Mouse (Mus musculus) heart, embryonic 16.5 days (tissue): ENCODE measurements around the gene Runx1. TPM values are rescaled to one million over a fixed set of nuclear protein-coding genes. Genes with fewer than 3 reads are reported as not detected.

ENCODE experiments used
- ATAC-seq: fragments of 200-750 bp; cut with Nextera tagmentation; replicated peaks from 2 replicates; pipeline ENCODE4 v1.8.0; 2017; ENCODE audit warnings: moderate number of reproducible peaks; ENCODE audit not compliant: insufficient read depth, low FRiP score; ENCODE audit errors: extremely low read depth
- H3K27ac ChIP-seq: fragments of 300-500 bp; sonication (generic); 2 replicates; pipeline ENCODE4 v1.5.1; 2014; ENCODE audit warnings: mild to moderate bottlenecking, low read length, control low read depth, moderate library complexity
- H3K27me3 ChIP-seq: fragments of 300-500 bp; sonication (generic); 2 replicates; pipeline ENCODE4 v1.6.1; 2014; ENCODE audit warnings: low read length, mixed read lengths; ENCODE audit not compliant: control insufficient read depth, insufficient read depth
- H3K36me3 ChIP-seq: fragments of 300-500 bp; sonication (generic); 2 replicates; pipeline ENCODE4 v1.6.1; 2014; ENCODE audit not compliant: control insufficient read depth, insufficient read depth
- H3K4me1 ChIP-seq: fragments of 300-500 bp; sonication (generic); 2 replicates; pipeline ENCODE4 v1.6.1; 2014; ENCODE audit warnings: low read length, mixed read lengths; ENCODE audit not compliant: control insufficient read depth, insufficient read depth
- H3K4me2 ChIP-seq: fragments of 300-500 bp; sonication (generic); 2 replicates; pipeline ENCODE4 v1.6.1; 2014; ENCODE audit warnings: low read depth, mild to moderate bottlenecking, control low read depth, low read length
- H3K4me3 ChIP-seq: fragments of 300-500 bp; sonication (generic); 2 replicates; pipeline ENCODE4 v1.5.1; 2014; ENCODE audit warnings: mild to moderate bottlenecking, control low read depth, low read length
- H3K9ac ChIP-seq: fragments of 300-500 bp; sonication (generic); 2 replicates; pipeline ENCODE4 v1.6.1; 2014; ENCODE audit warnings: low read length, control low read depth
- H3K9me3 ChIP-seq: fragments of 300-500 bp; sonication (generic); replicated peaks from 2 replicates; pipeline ENCODE4 v1.6.1; 2016; ENCODE audit warnings: low read length; ENCODE audit not compliant: control insufficient read depth
- WGBS: fragments of 180-500 bp; shearing (Covaris S2); extraction: QIAGEN DNeasy Blood & Tissue Kit; methylation state at CpG from one replicate; pipeline ENCODE4 v1.1.7; 2014; 5-methylcytosine and 5-hydroxymethylcytosine counted together
- polyA plus RNA-seq: library from polyadenylated mRNA; unstranded; fragments of >200 nt; fragmentation: Nextera tagmentation; extraction: Ambion mirVana; gene quantifications from 2 replicates; pipeline ENCODE4 v1.2.1, GENCODE M21; 2015

Runx1 gene
- polyA plus RNA-seq, 1 experiment from 2014 or later = 11.0 TPM

DNA sequence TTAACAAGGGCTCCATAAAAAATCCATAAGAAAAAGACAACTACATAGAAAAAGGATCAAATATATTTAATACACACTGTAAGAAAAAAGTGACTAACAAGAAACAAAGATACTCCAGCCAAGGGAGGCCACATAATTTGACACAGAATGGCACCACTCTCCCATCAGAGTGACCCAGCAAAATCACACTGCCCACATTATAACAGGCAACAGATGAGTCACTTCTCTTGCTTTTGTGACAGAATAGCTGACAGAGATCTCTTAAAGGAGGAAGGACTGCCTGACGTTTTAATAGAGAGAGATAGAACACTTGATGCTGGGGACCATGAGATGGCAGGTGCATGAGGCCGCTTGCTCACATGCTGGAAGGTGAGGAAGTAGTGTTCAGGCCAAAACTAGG lies 35.6 kb upstream of the Runx1 start:
- Histone ChIP-seq H3K4me2 (no peak overlapping the region), H3K4me1 (no peaks in the 10 kb centered on the region), H3K4me3 (no peak overlapping the region), H3K9ac (no peak overlapping the region), H3K9me3 (no peaks in the 10 kb centered on the region), H3K36me3 (no peaks in the 10 kb centered on the region), H3K27me3 (peaks cover 2% of the 10 kb centered on the region; the same call in 1 of the 2 replicates), H3K27ac (no peak overlapping the region)
- 65% methylated on average over 2 of the region's 2 CpGs for WGBS
- ATAC-seq = no peak

DNA sequence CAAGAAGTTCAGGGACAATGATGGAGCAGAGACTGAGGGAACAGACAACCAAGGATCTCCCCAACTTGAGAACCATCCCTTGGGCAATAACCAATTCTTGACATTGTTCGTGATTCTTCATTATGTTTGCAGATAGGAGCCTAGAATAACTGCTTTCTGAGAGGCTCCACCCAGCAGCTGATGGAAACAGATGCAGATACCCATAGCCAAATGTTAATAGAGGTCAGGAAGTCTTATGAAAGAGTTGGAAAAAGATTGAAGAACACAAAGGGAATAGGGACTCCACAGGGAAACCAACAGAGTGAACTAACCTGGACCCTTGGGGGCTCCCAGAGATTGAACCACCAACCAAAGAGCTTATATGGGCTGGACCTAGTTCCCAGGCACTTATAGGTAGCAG lies 34.7 kb upstream of the Runx1 start:
- Histone ChIP-seq H3K4me2 (no peak overlapping the region), H3K27me3 (peaks cover 2% of the 10 kb centered on the region; the same call in 1 of the 2 replicates), H3K4me1 (no peaks in the 10 kb centered on the region), H3K9me3 (no peaks in the 10 kb centered on the region), H3K27ac (no peak overlapping the region), H3K4me3 (no peak overlapping the region), H3K36me3 (no peaks in the 10 kb centered on the region), H3K9ac (no peak overlapping the region)
- WGBS = 79% methylated on average over 1 of the region's 1 CpGs
- ATAC-seq = no peak

DNA sequence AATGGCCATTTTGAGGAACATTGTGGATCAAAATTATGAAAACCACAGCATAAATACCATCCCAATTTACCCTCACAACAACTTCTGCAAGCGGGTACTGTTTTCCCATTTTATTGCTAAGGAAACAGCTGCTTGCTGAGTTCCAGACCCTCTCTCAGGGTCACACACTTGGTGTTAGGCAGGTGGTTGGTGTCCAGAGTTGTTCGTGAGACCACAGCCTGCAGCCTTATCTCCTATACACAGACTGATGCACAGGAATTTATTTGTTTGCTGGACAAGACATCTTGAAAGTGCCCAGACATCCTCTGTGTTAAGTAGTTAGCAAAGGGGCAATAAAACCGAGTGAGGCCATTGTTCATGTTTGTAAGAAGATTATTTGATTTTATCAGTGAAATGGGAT lies 30.8 kb upstream of the Runx1 start:
- Histone ChIP-seq H3K27ac (no peak overlapping the region), H3K36me3 (no peaks in the 10 kb centered on the region), H3K4me1 (no peaks in the 10 kb centered on the region), H3K9ac (no peak overlapping the region), H3K27me3 (peaks cover 14% of the 10 kb centered on the region), H3K4me3 (no peak overlapping the region), H3K4me2 (no peak overlapping the region), H3K9me3 (no peaks in the 10 kb centered on the region)
- WGBS = 56% methylated on average over 3 of the region's 3 CpGs
- ATAC-seq = no peak

DNA sequence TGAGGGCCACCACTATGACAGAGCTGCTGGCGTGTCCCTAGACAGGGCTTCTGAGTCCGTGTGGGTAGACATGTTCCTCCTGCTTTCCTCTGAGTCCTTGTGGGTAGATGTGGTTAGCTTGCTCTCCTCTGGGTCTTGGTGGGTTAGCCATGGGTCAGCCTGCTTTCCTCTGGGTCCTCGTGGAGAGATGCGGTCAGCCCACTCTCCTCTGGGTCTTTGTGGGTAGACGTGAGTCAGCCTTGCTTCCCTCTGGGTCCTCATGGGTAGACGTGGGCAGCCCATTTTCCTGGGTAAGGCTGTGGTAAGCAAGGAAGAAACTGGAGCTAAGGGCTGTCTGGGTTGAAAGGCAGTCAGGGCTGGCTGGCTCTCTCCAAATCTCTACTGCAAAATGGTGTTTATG lies 26.3 kb upstream of the Runx1 start:
- no peak overlapping the region for H3K27ac ChIP-seq
- peaks cover 14% of the 10 kb centered on the region for H3K27me3 ChIP-seq
- H3K4me3 ChIP-seq = no peak overlapping the region
- H3K36me3 ChIP-seq = no peaks in the 10 kb centered on the region
- H3K9ac ChIP-seq = no peak overlapping the region
- no peak for ATAC-seq
- no peaks in the 10 kb centered on the region for H3K9me3 ChIP-seq
- WGBS = 82% methylated on average over 6 of the region's 6 CpGs
- no peak overlapping the region for H3K4me2 ChIP-seq
- H3K4me1 ChIP-seq = no peaks in the 10 kb centered on the region

DNA sequence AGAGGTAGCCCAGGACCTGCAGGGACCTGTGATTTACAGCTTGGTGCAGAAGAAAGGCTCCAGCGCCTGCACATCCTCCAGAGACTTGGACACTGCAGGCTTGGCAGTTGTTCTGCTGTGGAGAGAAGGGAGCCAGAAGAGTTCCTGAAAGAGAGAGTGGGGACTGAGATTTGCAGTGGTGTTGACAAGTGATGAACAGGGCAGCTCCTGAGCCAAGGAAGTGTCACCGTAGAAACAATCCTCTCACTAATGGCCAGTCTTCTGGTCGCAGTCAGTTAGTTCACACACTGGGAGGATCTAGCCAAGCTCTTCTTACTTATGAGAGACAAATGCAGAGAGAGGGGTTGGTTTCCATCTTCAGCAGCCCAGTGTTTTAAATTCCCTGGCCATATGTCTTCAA lies 24.5 kb upstream of the Runx1 start:
- H3K36me3 ChIP-seq = no peaks in the 10 kb centered on the region
- H3K9me3 ChIP-seq = no peaks in the 10 kb centered on the region
- H3K4me2 ChIP-seq = no peak overlapping the region
- H3K27ac ChIP-seq = no peak overlapping the region
- H3K9ac ChIP-seq = no peak overlapping the region
- WGBS = 28% methylated on average over 3 of the region's 3 CpGs
- ATAC-seq = no peak
- H3K27me3 ChIP-seq = peaks cover 14% of the 10 kb centered on the region
- no peak overlapping the region for H3K4me3 ChIP-seq
- peaks cover 4% of the 10 kb centered on the region; the same call in 1 of the 2 replicates for H3K4me1 ChIP-seq

DNA sequence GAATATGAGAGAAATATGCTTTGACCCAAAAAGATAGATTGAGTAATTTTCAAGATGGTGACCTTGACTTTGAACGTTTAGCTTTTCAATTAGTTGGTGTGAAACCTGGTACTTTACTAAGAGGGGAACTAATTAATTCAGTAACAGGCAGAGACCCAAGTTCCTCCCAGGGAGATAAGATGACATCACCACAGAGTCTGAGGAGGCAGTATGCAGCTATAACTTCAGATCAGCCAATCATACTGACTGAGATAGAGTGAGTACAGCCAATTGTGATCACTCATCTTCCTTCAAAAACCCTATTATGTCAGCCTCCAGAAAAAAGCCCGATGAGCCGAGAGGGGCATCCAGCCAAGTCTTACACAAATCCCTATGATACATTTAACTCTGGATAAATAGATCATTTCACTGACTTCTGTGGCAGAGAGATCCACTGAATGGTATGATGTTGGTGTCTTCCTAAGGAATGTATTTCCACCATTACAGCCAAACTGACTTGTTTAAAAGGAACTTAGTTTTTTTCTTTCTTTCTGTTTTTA lies 21.9 kb upstream of the Runx1 start:
- Histone ChIP-seq H3K9me3 (no peaks in the 10 kb centered on the region), H3K36me3 (no peaks in the 10 kb centered on the region), H3K4me3 (no peak overlapping the region), H3K27ac (no peak overlapping the region), H3K4me2 (no peak overlapping the region), H3K4me1 (peaks cover 4% of the 10 kb centered on the region; the same call in 1 of the 2 replicates), H3K9ac (no peak overlapping the region), H3K27me3 (peaks cover 6% of the 10 kb centered on the region; the same call in 1 of the 2 replicates)
- 67% methylated on average over 3 of the region's 3 CpGs for WGBS
- no peak for ATAC-seq

DNA sequence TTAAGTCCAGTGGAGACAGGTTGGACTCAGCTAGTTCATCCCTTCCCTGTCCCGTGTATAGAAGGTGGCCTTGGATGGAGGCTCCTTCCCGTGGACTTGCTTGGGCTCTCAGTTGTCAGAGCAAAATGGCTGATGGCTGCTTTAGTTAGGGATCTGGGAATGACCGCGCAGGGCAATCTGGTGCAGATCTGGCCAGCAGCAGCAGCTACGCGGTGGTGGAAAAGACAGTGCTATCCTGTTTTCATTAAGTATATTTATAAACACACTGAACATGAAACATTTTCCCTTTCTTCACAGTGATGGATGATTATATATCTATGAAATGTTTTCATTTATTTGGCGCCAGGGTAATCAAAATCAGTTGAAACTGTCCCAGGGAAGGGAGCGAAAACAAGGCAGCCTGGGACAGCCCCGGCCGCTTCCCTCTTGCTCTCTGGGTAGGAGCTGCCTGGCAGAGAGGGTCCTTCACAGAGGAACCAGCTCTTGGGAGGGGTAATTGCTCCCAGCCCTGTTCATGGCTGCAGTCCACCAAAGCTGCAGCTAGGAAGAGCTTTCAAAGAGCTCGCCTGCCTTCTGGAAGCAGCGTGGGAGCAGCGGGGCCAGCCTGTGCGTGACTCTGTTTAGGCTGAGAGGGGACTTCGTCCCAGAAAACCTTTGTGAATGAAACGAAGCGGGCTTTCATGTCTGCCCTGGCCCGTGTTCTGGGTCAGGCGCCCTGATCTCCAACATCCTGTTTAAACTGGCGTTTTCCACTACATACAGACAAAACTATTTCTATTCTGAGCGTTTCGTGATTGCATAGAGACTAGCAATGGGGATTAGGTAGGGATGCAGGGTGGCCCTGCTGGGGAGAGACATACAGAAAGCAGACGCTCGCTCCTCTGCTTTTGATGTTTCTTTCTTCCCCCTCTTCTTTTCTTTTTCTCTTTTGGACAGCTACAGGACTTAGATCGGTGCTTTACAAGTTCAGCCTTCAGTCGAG lies 19.6 kb upstream of the Runx1 start:
- peak; percentile 58; the same call in 1 of the 2 replicates for ATAC-seq
- Histone ChIP-seq H3K4me1 (peaks cover 4% of the 10 kb centered on the region; the same call in 1 of the 2 replicates), H3K4me3 (no peak overlapping the region), H3K27ac (peak overlapping the region; percentile 46), H3K9ac (no peak overlapping the region), H3K27me3 (peaks cover 6% of the 10 kb centered on the region; the same call in 1 of the 2 replicates), H3K36me3 (no peaks in the 10 kb centered on the region), H3K9me3 (no peaks in the 10 kb centered on the region), H3K4me2 (peak overlapping the region; percentile 33)
- 50% methylated on average over 26 of the region's 26 CpGs for WGBS

DNA sequence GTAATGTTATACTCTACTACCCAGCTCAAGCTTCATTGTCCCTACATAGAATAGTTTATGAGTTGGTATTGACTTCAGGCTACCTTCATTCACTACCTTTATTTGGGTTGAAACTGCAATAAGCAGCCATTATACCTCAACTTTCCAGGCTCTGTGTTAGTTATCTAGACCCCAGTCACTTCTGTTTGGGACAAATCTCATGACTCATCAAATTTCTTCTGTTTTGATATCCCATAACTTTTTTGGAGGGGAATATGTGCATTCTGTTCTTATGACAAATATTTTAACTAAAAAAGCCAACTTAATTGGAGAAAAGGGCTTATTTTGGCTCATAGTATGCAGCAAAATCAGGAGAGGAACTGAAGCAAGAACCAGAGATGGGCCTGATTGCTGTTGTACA lies 12.8 kb upstream of the Runx1 start:
- Histone ChIP-seq H3K4me1 (no peaks in the 10 kb centered on the region), H3K9me3 (peaks cover 3% of the 10 kb centered on the region; the same call in 1 of the 2 replicates), H3K27me3 (peaks cover 3% of the 10 kb centered on the region; the same call in 1 of the 2 replicates), H3K9ac (no peak overlapping the region), H3K4me2 (no peak overlapping the region), H3K4me3 (no peak overlapping the region), H3K27ac (no peak overlapping the region), H3K36me3 (no peaks in the 10 kb centered on the region)
- no peak for ATAC-seq

DNA sequence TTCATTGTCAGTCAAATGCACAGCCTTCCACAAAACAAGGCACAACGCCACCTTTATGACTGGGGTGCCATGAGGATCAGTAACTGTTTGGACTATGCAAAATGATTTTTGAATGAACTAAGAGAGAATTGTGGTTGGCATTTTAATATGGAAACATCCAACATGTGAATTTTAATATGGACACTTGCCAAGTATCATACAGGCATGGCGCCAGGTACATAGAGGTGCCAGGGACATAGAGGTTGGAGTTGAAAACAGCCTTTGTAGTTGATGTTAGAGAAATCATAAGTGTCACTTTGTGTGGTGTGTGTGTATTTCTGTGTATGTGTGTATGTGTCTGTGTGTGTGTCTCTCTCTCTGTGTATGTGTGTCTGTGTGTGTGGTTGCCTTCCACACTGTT lies 5.4 kb upstream of the Runx1 start:
- Histone ChIP-seq H3K4me3 (no peak overlapping the region), H3K27me3 (peaks cover 34% of the 10 kb centered on the region)
- no peak for ATAC-seq

More for the DNA sequence above, 5.4 kb upstream of the Runx1 start:
- Histone ChIP-seq H3K4me1 (no peaks in the 10 kb centered on the region), H3K4me2 (no peak overlapping the region), H3K9ac (no peak overlapping the region), H3K27ac (no peak overlapping the region), H3K36me3 (no peaks in the 10 kb centered on the region), H3K9me3 (no peaks in the 10 kb centered on the region)
- 80% methylated on average over 2 of the region's 2 CpGs for WGBS
